Mouse (Mus musculus): ENCODE results near the gene B4galt3. TPM values are rescaled to one million over a fixed set of nuclear protein-coding genes. Genes with fewer than 3 reads are reported as not detected.

The B4galt3 gene
- polyA plus RNA-seq, 1 experiment from 2014 or later, result 82.1 TPM

DNA sequence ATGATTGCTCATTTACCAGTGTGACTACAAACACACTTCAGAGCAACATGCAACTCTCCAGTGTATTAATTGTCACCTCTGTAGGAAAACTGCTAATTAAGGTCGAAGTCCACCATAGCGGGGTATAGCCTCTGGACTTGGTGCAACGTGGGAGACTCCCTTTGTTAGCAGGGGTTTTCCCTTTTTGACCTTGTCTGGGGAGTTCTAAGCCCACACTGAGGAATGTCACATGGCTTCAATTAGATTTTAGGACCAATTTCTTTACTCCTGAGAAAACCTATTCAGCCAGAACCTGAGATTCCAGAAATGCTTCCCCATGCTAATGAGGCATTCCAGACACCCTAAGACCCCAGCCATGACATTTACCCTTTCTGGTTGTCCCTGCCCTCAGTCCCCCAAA is 39.9 kb upstream of the B4galt3 start:
- Histone ChIP-seq H3K9me3 (no peaks in the 10 kb centered on the region), H3K27me3 (no peaks in the 10 kb centered on the region), H3K4me1 (replicated peaks) (peaks cover 17% of the 10 kb centered on the region), H3K4me3 (replicated peaks) (no peak overlapping the region), H3K27ac (peak overlapping the region; percentile 64), H3K36me3 (peaks cover 23% of the 10 kb centered on the region), H3K4me2 (no peak overlapping the region), H3K9ac (replicated peaks) (no peak overlapping the region)
- WGBS, result 29% methylated on average over 3 of the region's 3 CpGs
- peak; percentile 30; the same call in 1 of the 2 replicates for ATAC-seq (ENCODE audit: insufficient number of reproducible peaks, insufficient read depth, low FRiP score, low TSS enrichment, low read depth)

DNA sequence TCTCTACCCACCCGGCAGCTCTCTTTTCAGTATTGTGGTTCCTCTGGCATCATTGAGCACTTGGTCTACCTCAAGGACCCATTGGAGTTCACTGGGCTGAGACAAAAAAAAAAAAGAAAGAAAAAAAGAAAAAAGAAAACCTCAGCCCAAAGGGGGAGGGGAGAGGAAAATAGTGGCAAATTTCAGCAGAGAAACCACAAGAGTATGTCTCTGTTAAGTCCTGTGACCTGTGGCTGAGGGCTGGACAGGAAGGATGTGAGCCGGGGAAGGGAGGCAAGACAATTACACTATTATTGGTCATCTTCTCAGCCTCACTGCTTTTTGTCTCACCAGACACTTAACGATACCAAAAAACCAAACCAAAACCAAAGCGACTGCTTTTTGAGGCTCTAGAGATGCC is 38.3 kb upstream of the B4galt3 start:
- no peak overlapping the region for H3K4me3 ChIP-seq (replicated peaks)
- peaks cover 39% of the 10 kb centered on the region for H3K36me3 ChIP-seq
- H3K4me1 ChIP-seq (replicated peaks), result peaks cover 17% of the 10 kb centered on the region
- H3K9me3 ChIP-seq, result no peaks in the 10 kb centered on the region
- 87% methylated on average over 4 of the region's 4 CpGs for WGBS
- H3K9ac ChIP-seq (replicated peaks), result no peak overlapping the region
- H3K27me3 ChIP-seq, result no peaks in the 10 kb centered on the region
- H3K27ac ChIP-seq, result peak overlapping the region; percentile 23; the same call in 1 of the 2 replicates
- no peak for ATAC-seq (ENCODE audit: insufficient number of reproducible peaks, insufficient read depth, low FRiP score, low TSS enrichment, low read depth)
- H3K4me2 ChIP-seq, result no peak overlapping the region

DNA sequence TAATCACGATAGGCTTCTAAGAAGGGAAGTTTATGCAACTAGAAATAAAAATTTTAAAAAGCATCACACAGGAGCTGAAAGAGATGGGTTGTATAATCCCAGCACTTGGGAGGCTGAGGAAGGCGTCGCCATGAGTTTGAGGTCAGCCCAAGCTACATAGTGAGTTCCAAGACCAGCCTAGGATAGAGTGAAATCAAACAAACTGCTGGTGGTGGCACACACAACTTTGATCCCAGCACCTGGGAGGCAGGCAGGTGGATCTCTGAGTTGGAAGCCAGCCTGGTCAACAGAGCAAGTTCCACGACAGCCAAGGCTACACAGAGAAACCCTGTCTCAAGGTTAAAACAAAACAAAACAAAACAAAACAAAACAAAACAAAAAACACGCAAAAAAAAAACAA is 37.8 kb upstream of the B4galt3 start:
- Histone ChIP-seq H3K4me3 (replicated peaks) (no peak overlapping the region), H3K27ac (no peak overlapping the region), H3K4me1 (replicated peaks) (peaks cover 17% of the 10 kb centered on the region), H3K9me3 (no peaks in the 10 kb centered on the region), H3K9ac (replicated peaks) (no peak overlapping the region), H3K36me3 (peaks cover 44% of the 10 kb centered on the region), H3K4me2 (no peak overlapping the region), H3K27me3 (no peaks in the 10 kb centered on the region)
- 88% methylated on average over 5 of the region's 5 CpGs for WGBS
- no peak for ATAC-seq (ENCODE audit: insufficient number of reproducible peaks, insufficient read depth, low FRiP score, low TSS enrichment, low read depth)

DNA sequence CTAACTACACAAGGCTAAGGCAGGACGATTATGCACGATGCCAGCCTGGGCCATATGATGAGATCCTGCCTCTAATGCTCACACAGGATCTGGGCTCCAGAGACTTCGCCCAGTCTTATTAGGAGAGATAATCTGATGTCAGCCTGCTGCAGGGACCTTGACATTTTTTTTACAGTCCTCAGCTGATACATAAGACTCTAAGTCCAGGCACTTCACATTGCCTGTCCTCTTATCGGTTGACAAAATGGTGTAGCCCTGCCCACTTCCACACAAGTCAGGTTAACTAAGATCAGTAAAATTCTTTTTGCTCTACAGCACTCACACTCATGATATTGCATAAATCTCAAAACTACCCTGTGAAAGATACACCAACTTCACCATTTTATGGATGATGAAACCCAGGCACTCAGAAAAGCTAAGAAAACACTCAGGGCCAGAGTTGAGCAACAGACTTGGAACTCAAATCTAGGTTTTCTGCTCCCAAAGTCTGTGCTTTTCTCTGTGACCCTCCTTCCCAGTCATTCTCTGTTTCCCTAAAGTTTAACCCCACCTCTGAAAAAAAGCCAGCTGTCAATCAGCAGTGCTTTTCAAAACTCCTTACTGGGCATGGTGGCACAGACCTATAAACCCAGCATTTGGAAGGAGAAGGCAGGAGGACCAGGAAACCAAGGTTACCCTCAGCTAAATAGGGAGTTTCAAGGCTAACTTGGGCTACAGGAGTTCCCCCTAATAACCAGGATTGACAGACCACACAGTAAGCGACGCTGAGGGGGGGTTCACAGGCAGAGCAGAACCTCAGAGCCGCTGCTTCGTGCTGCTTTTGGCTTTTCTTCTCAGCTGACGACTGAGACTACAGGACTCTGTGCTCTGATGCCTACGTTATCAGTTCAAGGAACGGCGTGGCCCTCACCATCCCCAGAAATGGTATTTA is 37.1 kb upstream of the B4galt3 start:
- no peaks in the 10 kb centered on the region for H3K9me3 ChIP-seq
- H3K4me2 ChIP-seq, result no peak overlapping the region
- ATAC-seq (ENCODE audit: insufficient number of reproducible peaks, insufficient read depth, low FRiP score, low TSS enrichment, low read depth), result no peak
- H3K36me3 ChIP-seq, result peaks cover 52% of the 10 kb centered on the region
- peaks cover 17% of the 10 kb centered on the region for H3K4me1 ChIP-seq (replicated peaks)
- H3K27ac ChIP-seq, result no peak overlapping the region
- no peak overlapping the region for H3K4me3 ChIP-seq (replicated peaks)
- H3K27me3 ChIP-seq, result no peaks in the 10 kb centered on the region
- 87% methylated on average over 12 of the region's 12 CpGs for WGBS
- no peak overlapping the region for H3K9ac ChIP-seq (replicated peaks)

DNA sequence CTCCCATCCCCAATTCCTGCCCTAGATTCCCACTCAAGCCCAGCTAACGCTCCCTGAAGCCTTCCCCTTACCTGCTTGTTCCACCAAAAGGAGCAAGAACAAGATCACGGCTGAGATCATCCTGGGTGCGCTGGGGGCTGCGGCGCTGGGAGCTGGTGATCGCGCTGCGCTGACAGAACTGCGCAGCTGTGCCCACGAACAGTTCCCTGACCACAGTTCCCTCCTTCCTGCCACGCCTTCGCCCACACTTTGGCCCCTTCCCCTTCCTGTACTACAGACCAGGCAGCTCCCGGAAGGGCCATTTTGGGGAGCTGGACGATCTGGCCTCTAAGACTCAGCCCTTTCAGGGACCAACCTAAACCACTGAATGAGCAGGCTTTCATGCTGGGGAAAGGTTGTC is 36.0 kb upstream of the B4galt3 start, which contains the start of gene Fcer1g:
TSS of gene Fcer1g (minus strand) at position 240 of the 400 bp plus-strand sequence.
- H3K36me3 ChIP-seq, result peaks cover 62% of the 10 kb centered on the region
- no peak within 1 kb of the TSS for H3K4me2 ChIP-seq
- H3K4me1 ChIP-seq (replicated peaks), result peaks cover 17% of the 10 kb centered on the region
- H3K27me3 ChIP-seq, result no peaks in the 10 kb centered on the region
- no peak within 1 kb of the TSS for H3K9ac ChIP-seq (replicated peaks)
- no peaks in the 10 kb centered on the region for H3K9me3 ChIP-seq
- 92% methylated on average over 14 of the region's 14 CpGs for WGBS
- no peak within 1 kb of the TSS for H3K4me3 ChIP-seq (replicated peaks)
- H3K27ac ChIP-seq, result no peak within 1 kb of the TSS
- no peak for ATAC-seq (ENCODE audit: insufficient number of reproducible peaks, insufficient read depth, low FRiP score, low TSS enrichment, low read depth)

DNA sequence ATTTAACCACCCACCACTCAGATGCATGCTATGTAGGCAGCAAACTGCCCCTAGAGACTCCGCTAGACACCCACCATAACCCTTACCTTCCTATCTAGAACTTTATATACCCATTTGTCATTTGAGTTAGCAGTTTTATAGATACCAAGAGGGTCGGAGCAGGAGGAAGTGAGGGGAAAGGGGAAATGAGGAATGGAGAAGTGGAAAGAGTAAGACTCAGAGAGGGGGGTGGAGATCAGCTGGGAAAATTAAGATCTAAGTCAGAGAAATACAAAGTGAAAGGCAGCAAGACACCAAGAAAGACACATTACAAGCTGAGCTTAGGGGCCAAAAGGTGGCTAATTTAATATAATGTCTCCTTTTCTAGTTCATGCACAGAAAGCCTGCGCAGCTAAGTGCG is 35.6 kb upstream of the B4galt3 start:
- ATAC-seq (ENCODE audit: insufficient number of reproducible peaks, insufficient read depth, low FRiP score, low TSS enrichment, low read depth), result no peak
- no peaks in the 10 kb centered on the region for H3K9me3 ChIP-seq
- no peak overlapping the region for H3K9ac ChIP-seq (replicated peaks)
- 85% methylated on average over 4 of the region's 4 CpGs for WGBS
- H3K27me3 ChIP-seq, result no peaks in the 10 kb centered on the region
- peaks cover 66% of the 10 kb centered on the region for H3K36me3 ChIP-seq
- H3K27ac ChIP-seq, result no peak overlapping the region
- peaks cover 16% of the 10 kb centered on the region for H3K4me1 ChIP-seq (replicated peaks)
- no peak overlapping the region for H3K4me2 ChIP-seq
- no peak overlapping the region for H3K4me3 ChIP-seq (replicated peaks)

DNA sequence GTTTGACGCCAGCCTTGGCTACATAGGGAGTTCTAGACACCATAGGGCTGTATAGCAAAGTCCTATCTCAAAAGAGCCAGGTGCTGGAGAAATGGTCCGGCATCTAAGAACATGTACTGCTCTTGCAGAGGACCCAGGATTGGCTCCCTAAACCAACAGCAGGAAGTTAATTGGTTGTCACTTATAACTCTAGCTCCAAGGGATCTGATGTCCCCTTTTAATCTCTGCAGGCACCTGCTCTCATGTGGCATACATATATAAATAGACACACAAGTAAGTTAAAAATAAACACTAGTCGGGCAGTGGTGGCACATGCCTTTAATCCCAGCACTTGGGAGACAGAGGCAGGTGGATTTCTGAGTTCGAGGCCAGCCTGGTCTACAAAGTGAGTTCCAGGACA is 34.3 kb upstream of the B4galt3 start:
- Histone ChIP-seq H3K4me2 (no peak overlapping the region), H3K9me3 (no peaks in the 10 kb centered on the region), H3K27me3 (no peaks in the 10 kb centered on the region), H3K4me3 (replicated peaks) (no peak overlapping the region), H3K4me1 (replicated peaks) (peaks cover 4% of the 10 kb centered on the region), H3K9ac (replicated peaks) (no peak overlapping the region), H3K36me3 (peaks cover 79% of the 10 kb centered on the region), H3K27ac (no peak overlapping the region)
- WGBS, result 87% methylated on average over 4 of the region's 4 CpGs
- no peak for ATAC-seq (ENCODE audit: insufficient number of reproducible peaks, insufficient read depth, low FRiP score, low TSS enrichment, low read depth)

DNA sequence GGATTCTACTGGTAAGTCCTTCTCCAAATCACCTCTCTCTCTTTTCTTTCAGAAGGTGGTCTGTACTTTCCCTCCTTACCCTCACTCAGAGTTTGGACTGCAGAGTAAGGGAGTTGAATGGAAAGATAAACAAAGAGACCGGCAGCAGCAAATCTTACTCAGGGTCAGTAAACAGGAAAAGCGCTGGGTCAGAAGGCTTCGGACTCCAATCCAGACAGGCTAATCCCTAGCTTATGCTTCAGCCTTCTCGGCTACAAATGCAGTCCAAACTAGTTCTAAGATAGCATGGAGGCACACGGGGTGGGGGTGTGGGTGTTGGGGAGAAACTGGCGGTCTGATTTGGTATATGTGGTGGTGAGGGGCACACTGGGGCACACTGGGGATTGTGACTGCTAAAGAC is 32.7 kb upstream of the B4galt3 start:
- Histone ChIP-seq H3K4me2 (no peak overlapping the region), H3K9ac (replicated peaks) (no peak overlapping the region), H3K4me1 (replicated peaks) (no peaks in the 10 kb centered on the region), H3K27ac (no peak overlapping the region), H3K27me3 (no peaks in the 10 kb centered on the region), H3K36me3 (peaks cover 94% of the 10 kb centered on the region), H3K4me3 (replicated peaks) (no peak overlapping the region), H3K9me3 (no peaks in the 10 kb centered on the region)
- no peak for ATAC-seq (ENCODE audit: insufficient number of reproducible peaks, insufficient read depth, low FRiP score, low TSS enrichment, low read depth)
- WGBS, result 86% methylated on average over 6 of the region's 6 CpGs

DNA sequence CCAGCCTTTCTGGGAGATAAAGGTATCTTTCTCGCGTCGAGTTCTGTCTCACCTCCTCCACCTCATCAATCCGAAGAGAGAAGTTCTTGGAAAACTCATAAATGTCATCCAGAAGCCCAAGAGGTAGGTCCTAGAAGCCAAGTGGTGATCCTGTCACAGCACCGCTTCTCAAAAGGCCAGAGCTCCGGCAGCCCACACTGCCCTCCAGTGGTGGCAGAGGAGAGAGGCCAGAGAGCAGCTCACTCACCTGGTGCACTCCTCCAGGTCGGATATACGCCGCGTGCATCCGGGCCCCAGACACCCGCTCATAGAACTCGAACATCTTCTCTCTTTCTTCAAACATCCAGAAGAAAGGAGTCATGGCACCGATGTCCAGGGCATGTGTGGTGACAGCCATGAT is 31.7 kb upstream of the B4galt3 start:
- Histone ChIP-seq H3K9me3 (no peaks in the 10 kb centered on the region), H3K9ac (replicated peaks) (no peak overlapping the region), H3K27ac (no peak overlapping the region), H3K27me3 (no peaks in the 10 kb centered on the region), H3K4me1 (replicated peaks) (no peaks in the 10 kb centered on the region), H3K4me2 (no peak overlapping the region), H3K4me3 (replicated peaks) (no peak overlapping the region), H3K36me3 (peaks cover 99% of the 10 kb centered on the region)
- WGBS, result 70% methylated on average over 14 of the region's 14 CpGs
- ATAC-seq (ENCODE audit: insufficient number of reproducible peaks, insufficient read depth, low FRiP score, low TSS enrichment, low read depth), result no peak

DNA sequence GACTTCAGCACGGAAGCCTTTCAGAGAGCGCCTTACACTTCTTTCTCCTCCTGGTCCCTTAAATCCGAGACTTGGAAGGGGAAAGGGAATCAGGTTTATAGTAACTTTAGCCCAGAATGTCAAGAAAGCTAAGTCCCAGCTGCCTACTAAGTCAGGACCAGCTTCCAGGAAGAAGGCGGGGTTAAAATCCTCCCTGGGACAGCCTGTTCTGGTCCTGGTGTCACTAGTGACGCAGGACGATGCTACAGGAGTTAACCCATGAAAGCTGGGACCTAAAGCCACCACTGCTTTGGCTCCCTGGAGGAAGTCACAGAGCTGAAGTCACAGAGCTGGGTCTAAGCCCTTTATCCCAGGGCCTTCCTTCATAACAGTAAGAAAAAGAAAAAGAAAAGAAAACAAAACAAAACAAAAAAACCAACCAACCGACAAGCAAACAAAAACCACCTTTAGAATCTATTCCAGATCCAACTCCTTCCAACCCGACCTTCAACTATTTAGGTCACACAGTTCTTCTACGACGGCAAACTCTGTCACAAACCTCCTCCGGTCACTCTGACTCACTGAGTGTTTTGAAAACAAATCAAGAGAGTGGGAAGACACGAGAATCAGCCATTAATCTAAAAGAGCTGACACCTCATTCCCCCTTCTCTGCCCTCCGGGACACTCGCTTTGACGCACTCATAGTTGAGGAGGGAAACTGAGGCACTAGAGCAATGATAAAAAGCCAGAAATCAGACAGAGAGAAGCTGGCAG is 30.0 kb upstream of the B4galt3 start:
- H3K36me3 ChIP-seq, result peaks cover 96% of the 10 kb centered on the region
- no peaks in the 10 kb centered on the region for H3K9me3 ChIP-seq
- no peak overlapping the region for H3K4me2 ChIP-seq
- H3K27ac ChIP-seq, result no peak overlapping the region
- H3K9ac ChIP-seq (replicated peaks), result no peak overlapping the region
- ATAC-seq (ENCODE audit: insufficient number of reproducible peaks, insufficient read depth, low FRiP score, low TSS enrichment, low read depth), result no peak
- no peak overlapping the region for H3K4me3 ChIP-seq (replicated peaks)
- WGBS, result 79% methylated on average over 15 of the region's 15 CpGs
- no peaks in the 10 kb centered on the region for H3K4me1 ChIP-seq (replicated peaks)
- no peaks in the 10 kb centered on the region for H3K27me3 ChIP-seq

DNA sequence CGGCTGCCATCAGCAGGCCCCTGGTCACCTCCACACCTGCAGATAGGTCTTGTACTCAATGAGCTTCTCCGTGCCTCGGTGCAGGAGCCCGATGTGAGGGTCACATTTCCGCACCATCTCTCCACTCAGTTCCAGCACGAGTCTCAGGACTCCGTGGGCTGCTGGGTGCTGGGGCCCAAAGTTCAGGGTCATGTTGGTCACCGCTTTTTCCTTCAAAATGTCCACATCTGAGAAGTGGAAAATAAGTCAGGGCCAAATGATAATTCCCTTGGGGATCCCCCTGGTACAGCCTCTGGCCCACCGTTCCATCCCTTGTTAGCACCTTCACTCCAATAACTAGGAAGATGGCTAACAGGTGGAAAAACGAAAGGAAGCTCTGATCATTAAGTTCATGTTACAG is 29.2 kb upstream of the B4galt3 start:
- Histone ChIP-seq H3K4me2 (no peak overlapping the region), H3K9ac (replicated peaks) (no peak overlapping the region), H3K27me3 (no peaks in the 10 kb centered on the region), H3K4me1 (replicated peaks) (peaks cover 6% of the 10 kb centered on the region), H3K4me3 (replicated peaks) (no peak overlapping the region), H3K36me3 (peaks cover 96% of the 10 kb centered on the region), H3K27ac (no peak overlapping the region), H3K9me3 (no peaks in the 10 kb centered on the region)
- 90% methylated on average over 10 of the region's 10 CpGs for WGBS
- ATAC-seq (ENCODE audit: insufficient number of reproducible peaks, insufficient read depth, low FRiP score, low TSS enrichment, low read depth), result no peak

All from limb, embryonic 12.5 days (tissue).